Mouse (Mus musculus): ENCODE results near the gene Espn. TPM values are rescaled to one million over a fixed set of nuclear protein-coding genes. Genes with fewer than 3 reads are reported as not detected.

Espn gene
- total RNA-seq, 1 experiment from 2014 or later, result 1.3 TPM

DNA sequence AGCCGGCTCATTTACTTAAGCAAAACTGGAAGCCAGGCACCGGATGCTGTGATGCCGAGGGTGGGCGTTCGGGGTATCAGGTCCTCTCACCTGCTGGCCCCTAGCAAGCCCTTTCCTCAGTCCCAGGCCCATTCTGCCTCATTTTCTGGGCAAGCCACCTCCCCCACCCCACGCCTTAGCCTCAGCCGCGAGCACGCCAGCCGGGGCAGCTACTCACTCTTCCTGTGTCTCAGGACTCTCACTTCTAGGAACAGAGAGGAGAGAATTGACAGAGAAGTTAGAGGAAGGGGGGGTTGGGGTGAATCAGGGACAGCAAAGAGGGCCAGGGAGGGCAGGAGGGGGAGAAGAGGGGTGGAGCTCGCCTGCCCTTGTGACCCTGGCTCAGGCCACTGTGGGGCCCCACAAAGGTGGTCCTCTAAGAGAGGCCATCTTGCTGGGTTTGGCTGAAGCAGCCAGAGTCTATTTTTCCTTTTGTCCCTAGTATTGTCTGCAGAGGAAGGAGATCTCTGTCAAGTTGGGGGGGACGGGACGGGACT is 22.7 kb downstream of the Espn start:
- ATAC-seq (replicated peaks; ENCODE audit: low read depth, poor library complexity, severe bottlenecking), result no peak

- no peak for ATAC-seq (replicated peaks; ENCODE audit: low read depth, poor library complexity, severe bottlenecking)
Measured at GRCm38 (mm10) chr4:152128784-152129183, 23.4 kb downstream of the Espn start.

DNA sequence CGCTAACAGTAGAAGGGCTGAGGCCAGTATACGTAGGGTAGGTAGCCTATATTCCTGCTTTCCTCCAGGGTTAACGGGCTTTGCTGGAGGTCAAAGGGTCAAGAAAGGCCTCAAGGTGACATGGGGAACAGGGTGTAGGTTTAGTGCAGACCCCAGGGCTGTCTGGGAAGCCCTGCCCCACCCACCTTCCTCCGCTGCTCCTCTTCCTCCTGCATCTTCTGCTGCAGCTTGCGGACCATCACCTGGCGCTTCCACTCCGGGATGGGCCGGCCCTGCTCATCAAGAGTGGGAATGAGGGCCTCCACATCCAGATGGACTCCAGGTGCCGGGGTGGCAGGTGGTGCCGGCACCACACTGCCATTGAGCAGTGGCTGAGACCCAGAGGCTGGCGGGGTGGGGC is 24.3 kb downstream of the Espn start:
- ATAC-seq (replicated peaks; ENCODE audit: low read depth, poor library complexity, severe bottlenecking), result no peak

- no peak for ATAC-seq (replicated peaks; ENCODE audit: low read depth, poor library complexity, severe bottlenecking)
Measured at GRCm38 (mm10) chr4:152126026-152126920, 25.9 kb downstream of the Espn start.

GRCm38 (mm10) chr4:152125161-152126025 is 26.8 kb downstream of the Espn start:
- ATAC-seq (replicated peaks; ENCODE audit: low read depth, poor library complexity, severe bottlenecking), result no peak

GRCm38 (mm10) chr4:152124361-152124961 is 27.7 kb downstream of the Espn start:
- ATAC-seq (replicated peaks; ENCODE audit: low read depth, poor library complexity, severe bottlenecking), result peak; percentile 52

- ATAC-seq (replicated peaks; ENCODE audit: low read depth, poor library complexity, severe bottlenecking), result no peak
Measured at GRCm38 (mm10) chr4:152121183-152121505, 31.0 kb downstream of the Espn start.

GRCm38 (mm10) chr4:152120311-152121182 is 31.6 kb downstream of the Espn start:
- ATAC-seq (replicated peaks; ENCODE audit: low read depth, poor library complexity, severe bottlenecking), result no peak

DNA sequence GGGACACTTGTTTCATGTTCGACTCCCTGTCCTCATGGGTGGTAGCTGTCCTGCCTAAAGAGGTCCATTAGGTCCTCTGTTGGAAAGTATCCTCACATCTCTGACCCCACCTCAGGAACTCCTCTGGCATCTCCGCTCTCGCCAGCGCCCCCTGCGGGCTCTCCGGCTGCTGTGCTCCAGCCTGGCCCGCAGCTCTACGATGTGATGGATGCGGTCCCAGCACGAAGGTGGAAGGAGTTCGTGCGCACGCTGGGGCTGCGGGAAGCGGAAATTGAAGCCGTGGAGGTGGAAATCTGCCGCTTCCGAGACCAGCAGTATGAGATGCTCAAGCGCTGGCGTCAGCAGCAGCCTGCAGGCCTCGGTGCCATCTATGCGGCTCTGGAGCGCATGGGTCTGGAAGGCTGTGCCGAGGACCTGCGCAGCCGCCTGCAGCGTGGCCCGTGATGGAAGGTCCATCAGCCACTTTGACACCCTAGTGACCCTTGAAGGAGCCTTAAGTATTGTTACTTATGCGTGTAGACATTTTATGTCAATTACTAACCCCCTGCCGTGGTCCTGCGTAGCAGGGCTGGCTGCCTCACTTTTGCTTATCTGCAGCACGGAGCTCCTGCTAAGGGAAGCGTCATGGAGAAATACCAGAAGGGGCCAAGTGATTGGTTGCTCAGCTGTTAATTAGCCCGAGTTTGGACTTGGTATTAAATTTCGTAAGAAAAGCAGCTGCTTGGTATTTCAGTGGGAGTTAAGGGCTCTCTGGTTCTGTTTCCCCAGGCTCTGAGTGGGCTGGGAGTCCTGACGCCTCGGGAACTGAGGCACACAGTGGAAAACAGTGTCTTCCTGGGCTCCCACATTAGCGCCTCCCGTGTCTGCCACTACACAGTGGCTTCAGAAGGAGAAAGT is 32.5 kb downstream of the Espn start:
- 0 out of 2 replicates have a peak, but pooled peaks have one; percentile 29 for ATAC-seq (replicated peaks; ENCODE audit: low read depth, poor library complexity, severe bottlenecking)

- no peak for ATAC-seq (replicated peaks; ENCODE audit: low read depth, poor library complexity, severe bottlenecking)
Measured at GRCm38 (mm10) chr4:152117538-152117937, 34.6 kb downstream of the Espn start.

DNA sequence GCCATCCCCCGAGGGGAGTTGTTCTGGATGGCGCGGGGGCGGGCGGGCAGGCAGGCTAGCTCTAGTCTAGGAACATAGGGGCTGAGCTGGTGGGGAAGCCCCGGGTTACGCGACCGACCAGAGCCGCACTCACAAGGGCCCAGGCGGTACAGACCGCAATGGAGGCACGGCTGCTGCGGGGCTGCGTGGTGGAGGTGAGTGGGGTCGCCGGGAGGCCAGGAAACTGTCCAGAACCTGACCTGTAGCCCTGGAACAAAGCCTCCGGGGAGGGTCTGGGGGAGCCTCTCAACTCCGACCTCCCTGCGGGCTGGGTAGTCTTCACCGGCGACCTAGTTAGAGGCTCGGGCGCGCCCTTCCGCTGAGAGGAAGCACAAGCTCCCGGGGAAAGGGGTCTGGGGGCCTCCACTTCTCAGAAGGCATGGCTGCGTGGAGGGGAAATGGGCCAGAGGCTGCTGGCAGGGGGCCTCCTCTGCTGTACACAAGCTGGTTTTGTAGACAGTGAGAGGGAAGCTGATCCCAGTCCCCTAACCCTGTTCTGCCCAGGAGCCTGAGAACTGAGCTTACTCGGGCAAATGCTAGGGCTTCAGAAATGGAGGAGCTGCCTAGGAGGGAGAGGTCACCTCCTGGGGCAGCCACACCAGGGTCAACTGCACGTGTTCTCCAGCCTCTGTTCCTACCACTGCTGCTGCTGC is 36.1 kb downstream of the Espn start, which contains the start of gene Tnfrsf25:
TSS of gene Tnfrsf25 (plus strand) at position 14 of the 692 bp plus-strand sequence.
- peak; percentile 50 for ATAC-seq (replicated peaks; ENCODE audit: low read depth, poor library complexity, severe bottlenecking)

GRCm38 (mm10) chr4:152114080-152114479 is 38.1 kb downstream of the Espn start:
- no peak for ATAC-seq (replicated peaks; ENCODE audit: low read depth, poor library complexity, severe bottlenecking)

DNA sequence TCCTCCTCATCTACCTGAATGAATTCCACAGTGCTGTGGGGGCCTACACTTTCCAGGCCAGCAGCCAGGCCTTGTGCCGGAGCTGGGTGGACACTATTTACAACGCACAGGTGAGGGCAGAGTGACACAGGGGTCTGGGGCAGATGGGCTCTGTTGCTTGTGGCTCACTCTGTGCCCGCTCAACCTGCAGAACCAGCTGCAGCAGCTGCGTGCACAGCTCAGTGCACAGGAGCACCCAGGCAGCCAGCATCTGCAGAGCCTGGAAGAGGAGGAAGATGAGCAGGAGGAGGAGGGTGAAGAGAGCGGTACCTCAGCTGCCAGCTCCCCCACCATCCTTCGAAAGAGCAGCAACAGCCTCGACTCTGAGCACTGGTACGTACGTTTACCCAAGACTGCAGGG is 39.8 kb downstream of the Espn start:
- no peak for ATAC-seq (replicated peaks; ENCODE audit: low read depth, poor library complexity, severe bottlenecking)

DNA sequence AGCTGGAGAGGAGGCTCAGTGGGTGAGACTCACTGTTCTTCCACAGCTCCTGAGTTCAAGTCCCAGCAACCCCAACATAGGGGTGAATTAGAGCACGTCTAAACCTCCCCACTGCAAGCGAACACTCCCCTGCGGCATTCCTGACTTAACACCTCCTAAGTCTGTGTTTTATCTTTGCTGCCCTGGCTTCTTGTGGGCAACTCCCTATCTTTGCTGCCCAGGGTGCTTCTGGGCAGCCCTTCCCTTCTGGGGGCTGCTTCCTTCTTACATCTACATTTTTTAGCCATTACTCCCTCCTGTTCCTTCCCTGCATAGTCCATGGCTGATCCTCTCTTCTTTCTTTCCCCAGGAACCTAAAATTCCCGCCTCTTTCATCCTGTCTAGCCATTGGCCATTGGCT is 41.5 kb downstream of the Espn start:
- peak; percentile 70 for ATAC-seq (replicated peaks; ENCODE audit: low read depth, poor library complexity, severe bottlenecking)

DNA sequence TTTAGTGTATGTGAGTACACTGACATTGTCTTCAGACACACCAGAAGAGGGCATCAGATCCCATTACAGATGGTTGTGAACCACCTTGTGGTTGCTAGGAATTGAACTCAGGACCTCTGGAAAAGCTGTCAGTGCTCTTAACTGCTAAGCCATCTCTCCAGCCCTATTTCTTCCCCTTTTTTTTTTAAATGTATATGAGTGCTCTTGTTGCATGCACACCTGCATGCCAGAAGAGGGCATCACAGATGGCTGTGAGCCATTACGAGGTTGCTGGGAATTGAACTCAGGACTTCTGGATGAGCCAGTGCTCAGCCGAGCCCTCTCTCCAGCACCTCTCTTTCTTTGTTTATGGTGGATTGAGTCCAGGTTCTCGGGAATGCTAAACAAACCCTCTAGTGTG is 42.7 kb downstream of the Espn start:
- no peak for ATAC-seq (replicated peaks; ENCODE audit: low read depth, poor library complexity, severe bottlenecking)

GRCm38 (mm10) chr4:152108673-152109072 is 43.5 kb downstream of the Espn start:
- no peak for ATAC-seq (replicated peaks; ENCODE audit: low read depth, poor library complexity, severe bottlenecking)

- peak; percentile 10; the same call in 1 of the 2 replicates for ATAC-seq (replicated peaks; ENCODE audit: low read depth, poor library complexity, severe bottlenecking)
Measured at GRCm38 (mm10) chr4:152107971-152108509, 44.1 kb downstream of the Espn start.

DNA sequence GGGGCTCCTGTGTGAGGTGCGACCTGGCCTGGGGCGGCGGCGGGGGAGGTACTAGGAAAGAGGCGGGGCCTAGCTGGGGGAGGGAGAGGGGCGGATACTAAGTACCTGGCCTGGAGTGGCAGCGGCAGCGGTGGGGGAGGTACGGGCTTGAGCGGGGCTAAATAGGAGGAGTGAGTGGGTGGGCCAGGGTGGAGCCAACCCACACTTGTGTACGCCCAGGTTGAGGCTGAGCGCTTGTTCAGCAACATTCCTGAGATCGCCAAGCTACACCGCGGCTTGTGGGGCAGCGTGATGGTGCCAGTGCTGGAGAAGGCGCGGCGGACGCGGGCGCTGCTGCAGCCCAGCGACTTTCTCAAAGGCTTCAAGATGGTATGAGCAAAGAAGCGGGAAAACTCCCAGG is 44.7 kb downstream of the Espn start:
- ATAC-seq (replicated peaks; ENCODE audit: low read depth, poor library complexity, severe bottlenecking), result no peak
